In the genomic region with DNA sequence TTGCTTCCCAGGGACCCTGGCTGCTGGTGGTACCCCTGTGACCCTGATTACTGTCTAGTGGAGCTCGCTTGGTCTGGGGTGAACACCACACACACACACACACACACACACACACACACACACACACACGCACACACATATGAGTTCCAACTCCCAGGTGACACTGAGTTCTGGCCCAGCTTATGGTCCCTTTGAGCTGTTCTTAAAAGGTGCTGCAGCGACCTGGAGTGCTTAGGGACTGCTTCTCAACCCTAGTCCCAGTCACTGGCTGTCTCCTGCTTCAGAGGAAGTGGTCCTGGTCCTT, we compare ENCODE assay signal across 8 mouse cellular contexts. TPM values are rescaled to one million over a fixed set of nuclear protein-coding genes. Genes with fewer than 3 reads are reported as not detected.
DNase-seq lines count a peak whose midpoint lies in the region; ATAC-seq and TF ChIP-seq lines count a peak whose summit lies in the region.

No protein-coding gene starts in this region.

- H3K9me3 ChIP-seq in kidney, embryonic 16.5 days (ENCODE audit: low read length), result 0 out of 2 replicates have a peak, but pooled peaks cover 3% of the 10 kb centered on the region
- no peaks in the 10 kb centered on the region for H3K9me3 ChIP-seq in embryonic facial prominence, embryonic 11.5 days (replicated peaks; ENCODE audit: control insufficient read depth, low read length)
- H3K9me3 ChIP-seq in midbrain, postnatal 0 days (ENCODE audit: low read length), result 0 out of 2 replicates have a peak, but pooled peaks cover 7% of the 10 kb centered on the region

- H3K36me3 ChIP-seq in kidney, embryonic 16.5 days (ENCODE audit: insufficient read depth, low read length), result no peaks in the 10 kb centered on the region
- no peaks in the 10 kb centered on the region for H3K36me3 ChIP-seq in embryonic facial prominence, embryonic 11.5 days (replicated peaks; ENCODE audit: control insufficient read depth, insufficient read depth, low read depth, low read length)
- H3K36me3 ChIP-seq in midbrain, postnatal 0 days (ENCODE audit: insufficient read depth, low read length), result no peaks in the 10 kb centered on the region

- no peak overlapping the region for H3K27ac ChIP-seq in kidney, embryonic 16.5 days (ENCODE audit: low read length)
- H3K27ac ChIP-seq in embryonic facial prominence, embryonic 11.5 days (replicated peaks; ENCODE audit: low read depth, low read length), result no peak overlapping the region
- peak overlapping the region; percentile 77; the same call in 1 of the 2 replicates for H3K27ac ChIP-seq in midbrain, postnatal 0 days (ENCODE audit: low read depth, low read length)

- H3K4me3 ChIP-seq in kidney, embryonic 16.5 days (ENCODE audit: low read length), result peak overlapping the region; percentile 65
- peak overlapping the region; percentile 57 for H3K4me3 ChIP-seq in embryonic facial prominence, embryonic 11.5 days (ENCODE audit: low read depth, low read length)
- H3K4me3 ChIP-seq in midbrain, postnatal 0 days (ENCODE audit: low read depth, low read length), result peak overlapping the region; percentile 70

- H3K4me1 ChIP-seq in kidney, embryonic 16.5 days (ENCODE audit: insufficient read depth, low read length), result 0 out of 2 replicates have a peak, but pooled peaks cover 5% of the 10 kb centered on the region
- H3K4me1 ChIP-seq in embryonic facial prominence, embryonic 11.5 days (ENCODE audit: control insufficient read depth, insufficient read depth, low read length), result no peaks in the 10 kb centered on the region
- peaks cover 3% of the 10 kb centered on the region; the same call in 1 of the 2 replicates for H3K4me1 ChIP-seq in midbrain, postnatal 0 days (ENCODE audit: insufficient read depth, low read length)

- DNase-seq in kidney, postnatal 25 days, result no peak
- no peak for DNase-seq in embryonic facial prominence, embryonic 11.5 days (ENCODE audit: low spot score)
- no peak for DNase-seq in midbrain, postnatal 0 days (ENCODE audit: low spot score)
- no peak for DNase-seq in layer of hippocampus, postnatal 10 days (ENCODE audit: low spot score in 2 of 2)
- no peak for DNase-seq in ovary, postnatal 10 days (ENCODE audit: low spot score)

- no peaks in the 10 kb centered on the region for H3K27me3 ChIP-seq in kidney, embryonic 16.5 days (ENCODE audit: insufficient read depth, low read length)
- no peaks in the 10 kb centered on the region for H3K27me3 ChIP-seq in embryonic facial prominence, embryonic 11.5 days (ENCODE audit: control insufficient read depth, insufficient read depth, low read length)
- H3K27me3 ChIP-seq in midbrain, postnatal 0 days (ENCODE audit: insufficient read depth, low read length), result no peaks in the 10 kb centered on the region

- no peak for TF ChIP-seq CTCF in midbrain, postnatal 0 days (IDR thresholded peaks at IDR 0.05)

- H3K9ac ChIP-seq in kidney, embryonic 16.5 days (replicated peaks; ENCODE audit: low read length), result peak overlapping the region; percentile 64; the same call in 1 of the 2 replicates
- peak overlapping the region; percentile 57; the same call in 1 of the 2 replicates for H3K9ac ChIP-seq in embryonic facial prominence, embryonic 11.5 days (replicated peaks; ENCODE audit: low read length)
- H3K9ac ChIP-seq in midbrain, postnatal 0 days (replicated peaks; ENCODE audit: low read length, poor library complexity, severe bottlenecking), result peak overlapping the region; percentile 59

- peak overlapping the region; percentile 89 for H3K4me2 ChIP-seq in kidney, embryonic 16.5 days (replicated peaks; ENCODE audit: low read depth, low read length)
- H3K4me2 ChIP-seq in embryonic facial prominence, embryonic 11.5 days (ENCODE audit: low read depth, low read length), result peak overlapping the region; percentile 93
- peak overlapping the region; percentile 80 for H3K4me2 ChIP-seq in midbrain, postnatal 0 days (ENCODE audit: low read depth, low read length, poor library complexity, severe bottlenecking)

- ATAC-seq in kidney, embryonic 16.5 days (ENCODE audit: low FRiP score, low TSS enrichment), result 0 out of 2 replicates have a peak, but pooled peaks have one; percentile 1
- ATAC-seq in embryonic facial prominence, embryonic 11.5 days (replicated peaks; ENCODE audit: insufficient number of reproducible peaks, low FRiP score, low TSS enrichment, low read depth), result 0 out of 2 replicates have a peak, but pooled peaks have one; percentile 14
- peak; percentile 12 for ATAC-seq in inflammation-experienced regulatory T-cells, adult 6 months
- ATAC-seq in midbrain, postnatal 0 days (ENCODE audit: low FRiP score), result no peak
- no peak for ATAC-seq in erythroid progenitor cell, adult 5-6 weeks (replicated peaks; ENCODE audit: low FRiP score, poor library complexity, severe bottlenecking)

- WGBS in kidney, embryonic 16.5 days, result 19% methylated on average over 3 of the region's 3 CpGs
- WGBS in embryonic facial prominence, embryonic 11.5 days, result 19% methylated on average over 3 of the region's 3 CpGs
- WGBS in midbrain, postnatal 0 days, result 27% methylated on average over 3 of the region's 3 CpGs

RNA-seq across cellular contexts. Expression of gene Inpp4b, which starts 0.6 kb away (rescaled TPM):
- polyA plus RNA-seq in kidney, embryonic 16.5 days (2015; fragmentation: Nextera tagmentation; extraction: Ambion mirVana), result 11.0 and 14.0 TPM in 2 replicates
- polyA plus RNA-seq in embryonic facial prominence, embryonic 11.5 days (2014; fragmentation: Nextera tagmentation; extraction: Ambion mirVana), result 7.8 and 10.0 TPM in 2 replicates
- 100 to 1,000 TPM; 249 to 663 (median 549) TPM for polyA plus RNA-seq in inflammation-experienced regulatory T-cells, adult 6 months (2017; shearing (Covaris generic))
- total RNA-seq in midbrain, postnatal 0 days (2014; rRNA removed), result 14.6 and 16.1 TPM in 2 replicates
- 9.9 and 11.2 TPM in 2 replicates for polyA plus RNA-seq in midbrain, postnatal 0 days (2015; fragmentation: Nextera tagmentation; extraction: Ambion mirVana)
- total RNA-seq in layer of hippocampus, postnatal 10 days (2021), result 1 to 10 TPM; 7.7 to 9.0 TPM
- 4.7 and 5.4 TPM in 2 replicates for total RNA-seq in erythroid progenitor cell, adult 5-6 weeks (2015; ENCODE audit: low replicate concordance)
- 1.3 and 5.3 TPM in 2 replicates for total RNA-seq in erythroid progenitor cell, adult 5-6 weeks (2017; ENCODE audit: low replicate concordance)

Comparison
In these comparisons a context has a peak if more than half of its experiments do, and no peak if none do; other contexts are left out.
1. ATAC-seq: peak in kidney, embryonic 16.5 days (single experiment), embryonic facial prominence, embryonic 11.5 days (single experiment) and inflammation-experienced regulatory T-cells, adult 6 months (single experiment); none in midbrain, postnatal 0 days (single experiment) and erythroid progenitor cell, adult 5-6 weeks (single experiment).
2. RNA of gene Inpp4b, which starts 0.6 kb away (polyA plus RNA-seq): 249 to 663 TPM in inflammation-experienced regulatory T-cells, adult 6 months; 9.9 to 11.2 TPM in midbrain, postnatal 0 days, 11.0 to 14.0 TPM in kidney, embryonic 16.5 days and 7.8 to 10.0 TPM in embryonic facial prominence, embryonic 11.5 days; every median in the first group is over 10 times any median in the second.
3. Peak in every context shown above with its lines, with median percentiles within 50 percentile points of each other: H3K4me2 ChIP-seq, H3K4me3 ChIP-seq and H3K9ac ChIP-seq.